Mouse (Mus musculus): ENCODE data around the gene Cd3g.

Cd3g gene

GRCm38 (mm10) chr9:44980242-44980641, at the start of gene Cd3g:
TSS of gene Cd3g (minus strand) at chr9:44980431.
- no peak for DNase-seq

GRCm38 (mm10) chr9:45027376-45027775, 47.1 kb upstream of the Cd3g start:
- no peak for DNase-seq

DNA sequence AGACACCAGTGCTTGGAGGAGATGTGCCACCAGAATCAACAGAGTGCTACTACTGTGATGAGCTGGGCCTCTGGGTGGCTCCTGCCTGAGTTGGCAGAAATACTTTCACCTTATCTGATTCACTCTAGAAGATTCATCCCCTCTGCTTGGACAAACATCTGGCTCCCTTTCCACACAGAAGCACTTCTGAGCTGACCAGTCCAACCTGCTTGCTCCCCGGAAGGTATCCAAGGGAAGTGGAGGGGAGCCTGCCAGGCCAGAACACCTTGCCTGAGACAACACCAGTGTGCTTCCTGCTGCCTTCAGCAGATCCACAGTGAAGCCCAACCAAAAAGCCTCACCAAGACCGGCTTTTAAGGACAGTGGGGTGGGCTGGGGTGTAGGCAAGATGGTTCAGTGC, 44.0 kb upstream of the Cd3g start:
- DNase-seq, result no peak

DNA sequence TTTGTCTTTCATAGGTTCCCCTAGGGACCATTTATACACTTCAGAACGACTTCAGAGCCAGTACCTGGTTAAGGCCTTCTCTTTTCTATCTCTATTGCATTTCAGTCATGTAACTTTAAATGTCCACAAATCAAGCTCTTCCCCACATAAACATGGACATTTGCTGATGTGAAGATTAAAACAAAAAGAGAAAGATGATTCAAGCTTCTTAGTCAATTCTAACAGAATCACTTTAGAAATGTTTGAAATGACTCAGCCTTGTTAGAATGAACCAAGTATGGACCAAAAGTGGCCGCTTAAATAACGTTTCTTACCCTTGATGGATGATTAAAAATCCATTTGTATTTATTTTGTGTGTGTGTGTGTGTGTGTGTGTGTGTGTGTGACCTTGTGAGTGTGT, 43.4 kb upstream of the Cd3g start:
- DNase-seq, result no peak

DNA sequence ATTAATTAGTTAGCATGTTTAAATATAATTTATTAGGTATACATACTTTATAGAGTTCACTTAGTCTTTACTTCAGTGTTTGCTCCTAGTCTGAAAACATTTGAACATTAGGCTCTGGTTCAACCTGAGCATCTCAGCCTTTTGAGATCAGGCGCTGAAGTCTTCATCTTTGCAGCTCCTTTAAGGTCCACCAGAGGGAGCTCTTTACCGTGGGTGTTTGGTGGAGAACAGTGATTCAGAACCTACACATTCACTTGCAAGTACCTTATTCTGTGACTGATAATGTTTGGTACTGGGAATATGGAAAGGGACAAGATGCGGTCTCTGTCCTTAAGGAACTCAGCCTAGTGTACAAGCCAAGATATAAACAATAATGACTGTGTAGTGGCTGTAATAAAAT, 42.6 kb upstream of the Cd3g start:
- peak; percentile 58 to 61 for DNase-seq

DNA sequence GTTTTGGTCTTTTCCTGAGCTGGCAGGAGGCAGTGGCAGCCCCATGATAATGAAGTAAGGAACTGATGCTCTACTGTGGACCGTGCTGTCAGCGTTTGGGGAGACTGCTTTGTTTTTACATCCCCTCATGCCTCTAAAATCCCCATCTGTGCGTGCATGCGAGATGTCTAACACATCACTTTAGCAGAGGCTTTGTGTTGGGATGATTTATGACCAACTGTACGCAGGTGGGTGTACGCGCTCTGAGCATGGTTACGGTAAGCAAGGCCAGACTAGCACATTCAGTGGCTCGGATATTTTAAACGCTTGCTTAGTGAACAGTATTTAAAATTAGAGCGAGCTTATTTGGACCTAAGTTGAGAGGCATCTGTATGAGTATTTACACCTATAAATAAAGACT, 37.8 kb upstream of the Cd3g start:
- no peak for DNase-seq

- no peak for DNase-seq
These were observed 35.6 kb upstream of the Cd3g start for GRCm38 (mm10) chr9:45015841-45016240.

GRCm38 (mm10) chr9:45014879-45015278, 34.6 kb upstream of the Cd3g start:
- DNase-seq, result no peak

DNA sequence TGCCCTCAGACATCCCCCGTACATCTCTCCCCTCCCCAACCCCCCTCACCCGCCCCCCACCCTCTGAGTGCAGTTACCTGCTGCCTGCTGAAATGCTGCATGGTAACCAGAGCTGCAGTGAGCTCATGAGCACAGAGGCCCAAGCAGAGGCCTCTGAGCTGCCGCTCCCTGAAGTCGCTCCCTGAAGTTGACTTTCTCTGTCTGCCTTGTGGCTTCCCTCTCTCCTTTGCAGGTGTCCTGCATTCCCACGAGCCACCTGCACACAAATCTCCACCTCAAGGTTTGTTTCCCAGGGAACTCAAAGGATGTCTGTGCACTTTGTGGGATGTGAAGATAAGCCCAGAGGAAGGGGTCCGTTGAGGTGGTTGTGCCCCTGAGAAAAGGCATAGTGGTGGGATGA, 31.1 kb upstream of the Cd3g start:
- DNase-seq, result no peak

- DNase-seq, result peak; percentile 25 to 27
These were observed 30.2 kb upstream of the Cd3g start for GRCm38 (mm10) chr9:45010461-45010860.

DNA sequence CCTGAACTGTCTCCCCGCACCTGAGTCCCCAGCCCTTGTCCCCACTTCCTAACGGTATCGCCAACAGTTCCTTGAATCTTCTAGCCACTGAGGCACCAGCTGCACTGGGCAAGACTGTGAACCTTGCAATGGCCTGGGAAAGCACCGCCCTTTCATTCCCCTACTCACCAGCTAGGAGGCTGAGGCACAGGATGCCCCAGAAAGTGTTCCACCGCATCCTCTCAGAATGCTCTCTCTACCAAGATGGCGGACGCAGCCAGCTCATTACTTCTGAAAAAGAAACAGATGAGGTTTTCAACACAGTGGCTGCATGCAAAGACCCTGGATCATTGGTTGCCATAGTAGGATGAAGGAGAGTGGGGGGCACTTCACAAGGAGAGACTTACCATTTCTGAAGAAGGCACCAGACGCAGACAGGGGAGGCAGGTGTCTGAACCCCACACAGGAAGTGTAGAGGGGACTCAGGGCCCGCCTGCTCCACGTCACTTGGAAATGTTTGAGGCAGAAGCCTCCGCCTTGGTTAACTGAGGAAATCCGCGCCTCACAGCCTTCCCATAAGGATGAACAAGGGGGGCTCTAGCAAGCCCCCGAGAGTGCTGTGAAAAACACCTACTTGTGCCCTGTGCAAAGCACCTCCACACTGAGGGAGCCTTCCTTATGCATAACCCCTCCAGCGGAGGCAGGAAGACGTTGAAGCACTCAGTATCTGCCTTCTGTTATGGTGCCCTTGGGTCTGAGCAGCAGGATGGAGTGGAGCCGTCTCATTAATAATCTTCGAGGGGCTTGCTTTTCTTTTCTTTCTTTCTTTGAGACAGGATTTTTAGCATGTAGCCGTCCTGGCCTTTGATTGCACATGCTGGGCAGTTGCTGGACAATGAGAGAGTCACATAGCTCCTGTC, 29.2 kb upstream of the Cd3g start, which contains the start of gene Cd3e:
Cd3e (minus strand) TSS at position 448 of the 899 bp plus-strand sequence.
- no peak for DNase-seq

DNA sequence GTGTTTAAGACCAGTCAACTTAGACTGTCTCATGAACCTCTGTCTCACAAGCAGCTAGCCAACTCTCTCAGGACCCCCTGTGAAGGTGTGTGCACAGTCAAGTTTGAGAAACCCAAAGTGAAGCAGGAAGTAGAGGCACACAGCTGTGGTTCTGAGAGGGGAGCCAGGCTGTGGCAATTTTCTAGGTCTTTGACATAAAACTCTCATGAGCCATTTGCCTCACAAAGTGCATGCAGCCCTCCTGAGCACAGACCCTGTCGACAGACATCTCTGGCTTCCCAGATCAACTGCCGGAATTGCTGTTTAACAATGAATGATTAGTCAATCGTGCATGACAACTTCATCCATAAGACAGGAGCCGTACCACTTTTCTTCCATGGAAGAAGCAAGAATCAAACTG, 28.1 kb upstream of the Cd3g start:
- no peak for DNase-seq

- DNase-seq, result no peak
These were observed 27.2 kb upstream of the Cd3g start for GRCm38 (mm10) chr9:45007404-45007803.

- DNase-seq, result no peak
These were observed 20.0 kb upstream of the Cd3g start for GRCm38 (mm10) chr9:45000249-45000648.

GRCm38 (mm10) chr9:44999776-45000175, 19.5 kb upstream of the Cd3g start:
- DNase-seq, result no peak

DNA sequence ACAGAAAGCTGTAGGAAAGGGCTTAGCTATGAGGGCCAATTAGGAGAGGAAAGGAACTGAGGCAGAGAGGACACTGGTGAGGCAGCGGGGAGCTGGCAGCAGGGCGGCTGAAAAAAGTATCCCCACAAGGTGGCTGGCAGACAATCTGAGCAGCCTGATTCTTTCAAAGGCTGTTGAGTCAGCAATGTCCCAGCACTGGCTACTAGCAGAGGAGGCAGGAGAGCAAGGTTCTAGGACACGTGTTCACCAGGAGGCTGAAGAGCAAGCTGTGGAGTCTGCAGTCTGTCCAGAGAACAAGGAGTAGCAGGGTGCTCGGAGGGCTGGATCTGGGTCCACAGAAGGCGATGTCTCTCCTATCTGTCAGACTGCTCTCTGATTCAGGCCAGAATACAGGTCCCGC, 18.9 kb upstream of the Cd3g start:
- peak; percentile 10 to 38 for DNase-seq

DNA sequence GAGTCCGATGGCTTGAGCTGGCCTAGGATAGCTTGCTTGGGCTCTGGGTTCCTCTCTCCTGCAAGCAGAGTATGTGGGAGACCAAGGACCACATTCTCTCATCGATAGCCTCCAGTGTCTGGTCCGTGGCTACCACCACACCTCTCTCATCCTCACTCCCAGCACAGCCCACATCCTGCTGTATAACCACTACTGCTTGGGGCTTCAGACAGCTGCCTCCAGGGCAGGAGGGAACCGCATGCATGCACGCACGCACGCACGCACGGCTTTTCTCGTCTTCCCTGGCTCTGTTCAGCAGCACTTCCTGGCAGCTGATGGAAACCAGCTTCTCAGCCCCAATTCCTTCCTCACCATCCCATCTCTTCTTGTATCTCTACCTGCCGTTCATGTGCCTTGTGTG, 17.9 kb upstream of the Cd3g start:
- DNase-seq, result no peak

DNA sequence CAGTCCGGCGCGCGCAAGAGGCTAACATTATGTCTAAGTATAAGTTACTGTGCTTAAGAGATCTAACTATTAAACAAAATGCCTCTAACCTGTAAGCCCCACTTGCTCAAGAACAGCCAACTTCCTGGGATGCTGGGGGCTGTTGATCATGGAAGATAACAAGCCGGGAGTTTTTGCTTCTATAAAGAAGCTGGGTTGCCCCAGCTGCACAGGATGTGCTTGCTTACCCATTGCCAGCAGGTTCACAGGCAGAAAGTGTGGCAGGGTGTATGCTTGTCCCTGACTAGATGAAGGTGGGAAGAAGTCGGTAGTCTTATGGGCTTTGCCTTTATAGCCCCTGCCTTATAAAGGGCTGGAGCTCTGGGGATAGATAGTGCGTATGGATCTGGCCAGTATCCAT, 16.4 kb upstream of the Cd3g start:
- DNase-seq, result no peak

DNA sequence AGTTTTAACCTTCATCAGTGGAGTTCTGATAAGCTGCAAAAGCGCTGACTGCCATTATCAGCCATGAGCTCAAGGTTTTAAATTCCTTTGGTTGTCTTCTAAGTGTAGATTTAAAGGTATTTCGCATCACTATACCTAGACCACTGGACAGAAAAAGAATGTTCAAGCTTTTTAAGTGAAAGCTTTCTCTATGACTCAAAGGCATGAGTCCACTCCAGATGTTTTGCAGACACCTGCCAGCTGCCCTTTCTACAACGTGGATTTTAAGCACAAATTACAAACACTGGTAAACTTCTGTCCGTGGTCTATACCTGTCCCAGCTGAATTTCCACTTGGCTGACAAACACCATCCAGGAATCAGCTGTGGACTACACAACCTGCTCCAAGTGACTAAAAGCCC, 14.7 kb upstream of the Cd3g start:
- no peak for DNase-seq

DNA sequence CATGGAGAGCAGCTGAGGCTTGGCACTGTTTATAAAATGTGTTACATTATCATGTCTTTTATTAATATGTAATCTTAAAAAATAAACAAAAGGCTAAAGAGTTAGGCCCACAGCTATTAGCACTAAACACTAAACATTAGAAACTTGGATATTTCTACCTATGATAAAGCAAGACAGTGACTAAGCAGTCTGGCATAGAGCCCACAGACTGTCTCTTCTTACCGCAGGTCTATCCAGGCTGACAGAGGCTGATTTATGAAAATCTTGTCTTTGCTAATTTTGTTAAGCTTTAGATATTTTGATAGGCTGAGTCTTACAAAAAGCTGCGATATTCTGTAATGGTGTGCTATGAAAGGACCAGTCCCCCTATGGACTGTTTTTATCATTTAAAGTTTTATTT, 13.0 kb upstream of the Cd3g start:
- DNase-seq, result no peak

GRCm38 (mm10) chr9:44992271-44992670, 12.0 kb upstream of the Cd3g start:
- no peak for DNase-seq

GRCm38 (mm10) chr9:44991821-44992220, 11.6 kb upstream of the Cd3g start:
- no peak for DNase-seq

- DNase-seq, result no peak
These were observed 6.7 kb upstream of the Cd3g start for GRCm38 (mm10) chr9:44986976-44987375.

DNA sequence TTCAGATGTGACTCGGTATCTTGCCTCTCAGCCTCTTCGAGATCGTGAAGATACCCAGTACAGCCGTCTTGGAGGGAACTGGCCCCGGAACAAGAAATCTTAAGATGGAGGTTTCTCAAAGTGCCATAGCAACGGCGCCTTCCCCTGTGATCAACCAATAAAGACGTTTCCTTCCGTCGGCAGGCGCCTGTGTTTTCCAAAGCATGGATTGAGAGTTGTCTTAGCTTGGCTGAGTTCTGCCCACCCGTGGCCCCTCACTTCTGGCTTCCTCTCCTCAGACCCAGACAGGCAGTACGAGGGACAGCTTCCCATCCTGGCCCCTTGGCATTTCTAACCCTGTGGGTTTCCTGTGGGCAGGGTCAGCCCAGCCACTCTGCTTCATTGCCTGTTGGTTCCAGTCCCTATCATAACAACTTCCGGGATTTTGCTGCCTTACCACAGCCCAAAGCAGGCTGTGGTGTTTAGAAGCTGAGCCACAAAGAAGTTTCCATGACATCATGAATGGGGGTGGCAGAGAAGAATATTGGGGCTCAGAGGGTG, 6.1 kb upstream of the Cd3g start:
- DNase-seq, result peak in 1 of 2 experiments; percentile 6

All from kidney, postnatal 4 days (tissue).